Mouse (Mus musculus): Measurements from ENCODE around the gene Ptpre. TPM values are rescaled to one million over a fixed set of nuclear protein-coding genes. Genes with fewer than 3 reads are reported as not detected.
"Not testable (repeated sequence)": the region's sequence is repeated elsewhere in the genome, so short reads cannot be mapped to it uniquely, and the experiment has no call there.

Gene Ptpre
- polyA plus RNA-seq, 1 experiment from 2014 or later, result 6.3 TPM

DNA sequence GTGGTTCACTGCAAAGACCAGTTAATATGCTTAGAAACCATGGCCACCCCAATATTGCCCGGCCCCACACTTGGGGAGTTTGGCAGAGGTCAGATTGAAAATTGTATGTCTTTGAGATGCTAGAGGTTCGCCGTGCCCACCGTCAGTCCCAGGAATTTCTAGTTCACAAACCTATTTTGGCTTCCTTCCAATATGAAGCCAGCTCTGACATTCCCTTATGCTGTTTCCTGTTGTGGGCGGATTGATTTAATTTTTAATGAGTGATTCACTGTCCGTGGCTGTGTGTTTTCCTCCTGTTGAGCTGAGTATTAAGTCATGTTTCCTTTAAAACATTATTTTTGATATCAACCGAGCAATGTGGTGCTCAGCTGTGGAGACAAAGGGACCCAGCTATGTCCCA lies 72.4 kb downstream of the Ptpre start:
- Histone ChIP-seq H3K9ac (no peak overlapping the region), H3K27me3 (no peaks in the 10 kb centered on the region), H3K36me3 (no peaks in the 10 kb centered on the region), H3K27ac (replicated peaks) (no peak overlapping the region), H3K4me3 (replicated peaks) (no peak overlapping the region), H3K4me1 (peaks cover 23% of the 10 kb centered on the region), H3K9me3 (replicated peaks) (no peaks in the 10 kb centered on the region), H3K4me2 (replicated peaks) (no peak overlapping the region)
- 22% methylated on average over 7 of the region's 7 CpGs for WGBS
- no peak for ATAC-seq (ENCODE audit: insufficient number of reproducible peaks, low FRiP score, low TSS enrichment, low read depth)

DNA sequence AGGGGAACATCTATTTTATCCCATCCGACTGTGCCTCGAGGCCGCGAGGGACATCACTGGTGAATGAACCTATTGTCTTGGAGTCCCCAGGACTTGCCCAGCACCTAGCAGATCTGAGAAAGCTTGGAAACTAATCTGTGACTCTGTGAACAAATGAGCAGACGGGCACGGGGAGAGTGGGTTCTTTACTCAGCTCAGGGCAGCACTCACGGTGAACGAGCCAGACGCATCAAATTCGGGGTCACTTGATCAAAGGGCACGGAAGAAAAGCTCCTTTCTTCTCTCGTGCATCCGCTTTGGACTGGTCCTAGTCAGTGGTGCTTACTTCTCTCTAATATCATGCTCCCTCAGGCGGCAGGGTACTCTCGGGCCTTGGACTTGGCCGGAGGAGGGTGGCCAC lies 75.0 kb downstream of the Ptpre start:
- H3K27ac ChIP-seq (replicated peaks), result peak overlapping the region; percentile 23; the same call in 1 of the 2 replicates
- 47% methylated on average over 16 of the region's 16 CpGs for WGBS
- no peaks in the 10 kb centered on the region for H3K27me3 ChIP-seq
- H3K9me3 ChIP-seq (replicated peaks), result no peaks in the 10 kb centered on the region
- H3K4me1 ChIP-seq, result peaks cover 17% of the 10 kb centered on the region
- H3K4me3 ChIP-seq (replicated peaks), result no peak overlapping the region
- no peak for ATAC-seq (ENCODE audit: insufficient number of reproducible peaks, low FRiP score, low TSS enrichment, low read depth)
- no peaks in the 10 kb centered on the region for H3K36me3 ChIP-seq
- no peak overlapping the region for H3K9ac ChIP-seq
- H3K4me2 ChIP-seq (replicated peaks), result no peak overlapping the region

DNA sequence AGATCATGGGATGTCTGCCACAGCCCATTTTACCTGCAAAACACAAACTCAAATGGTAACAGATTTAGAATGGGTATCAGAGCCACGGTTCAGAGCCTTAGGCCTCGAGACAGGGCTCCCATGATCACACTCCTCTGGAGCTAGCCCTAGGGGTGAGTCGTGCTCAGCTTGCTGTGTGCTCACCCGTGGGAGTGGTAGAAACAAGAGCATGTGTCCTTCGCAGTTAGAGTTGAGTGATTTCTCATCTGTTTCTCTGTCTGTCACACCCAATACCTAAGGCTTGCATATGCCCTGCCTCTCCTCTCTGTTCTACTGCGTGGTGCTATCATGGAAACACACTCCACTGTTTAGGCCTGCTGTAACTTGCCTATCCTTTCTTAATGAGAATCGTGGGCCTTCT lies 75.5 kb downstream of the Ptpre start:
- Histone ChIP-seq H3K4me3 (replicated peaks) (no peak overlapping the region), H3K9me3 (replicated peaks) (no peaks in the 10 kb centered on the region), H3K36me3 (no peaks in the 10 kb centered on the region), H3K27me3 (no peaks in the 10 kb centered on the region), H3K9ac (no peak overlapping the region), H3K27ac (replicated peaks) (peak overlapping the region; percentile 23; the same call in 1 of the 2 replicates), H3K4me1 (peaks cover 17% of the 10 kb centered on the region), H3K4me2 (replicated peaks) (no peak overlapping the region)
- peak; percentile 39; the same call in 1 of the 2 replicates for ATAC-seq (ENCODE audit: insufficient number of reproducible peaks, low FRiP score, low TSS enrichment, low read depth)
- 49% methylated on average over 7 of the region's 7 CpGs for WGBS

DNA sequence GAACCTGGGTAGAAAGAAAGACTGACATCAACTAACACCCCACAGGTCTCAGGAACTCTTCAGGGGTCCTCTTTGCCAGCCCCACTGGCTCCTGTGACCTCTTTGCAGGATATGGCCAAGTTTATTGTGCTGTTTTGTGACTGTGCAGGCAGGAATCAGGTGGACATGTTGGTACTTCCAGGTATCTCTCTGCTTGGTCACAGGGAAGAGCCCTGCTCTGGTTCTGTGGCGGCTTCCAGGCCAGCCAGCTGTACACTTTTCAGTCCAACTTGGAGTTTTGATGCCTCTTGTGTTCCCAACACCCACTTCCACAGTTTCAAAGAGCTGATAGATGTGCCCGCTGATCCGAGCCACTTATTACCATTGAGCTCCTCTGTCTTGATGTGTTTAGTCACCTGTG lies 76.1 kb downstream of the Ptpre start:
- H3K4me1 ChIP-seq, result peaks cover 17% of the 10 kb centered on the region
- H3K9ac ChIP-seq, result no peak overlapping the region
- H3K4me2 ChIP-seq (replicated peaks), result no peak overlapping the region
- H3K4me3 ChIP-seq (replicated peaks), result no peak overlapping the region
- H3K27me3 ChIP-seq, result no peaks in the 10 kb centered on the region
- 0 out of 2 replicates have a peak overlapping the region, but pooled peaks have one; percentile 51 for H3K27ac ChIP-seq (replicated peaks)
- 84% methylated on average over 3 of the region's 3 CpGs for WGBS
- no peaks in the 10 kb centered on the region for H3K9me3 ChIP-seq (replicated peaks)
- no peak for ATAC-seq (ENCODE audit: insufficient number of reproducible peaks, low FRiP score, low TSS enrichment, low read depth)
- no peaks in the 10 kb centered on the region for H3K36me3 ChIP-seq

DNA sequence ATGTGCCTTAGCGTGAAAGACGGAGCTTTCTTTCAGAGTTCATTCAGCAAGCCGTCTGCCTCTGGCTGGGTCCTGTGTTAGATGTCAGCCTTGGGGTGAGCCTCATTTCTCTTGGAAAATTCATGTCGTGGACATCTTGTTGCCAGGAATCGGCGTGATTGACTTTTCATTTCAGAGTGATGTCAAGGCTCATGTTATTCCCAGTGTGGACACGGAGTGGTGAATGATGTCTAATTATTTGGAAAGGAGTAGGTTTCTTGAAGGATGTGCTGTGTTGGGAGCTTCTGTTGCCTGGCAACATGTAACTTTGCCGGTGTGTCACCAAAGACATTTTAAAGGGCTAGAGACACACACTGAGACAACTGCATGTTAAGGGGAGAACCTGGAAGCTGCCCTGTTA lies 77.6 kb downstream of the Ptpre start:
- H3K9me3 ChIP-seq (replicated peaks), result no peaks in the 10 kb centered on the region
- WGBS, result 79% methylated on average over 8 of the region's 8 CpGs
- no peaks in the 10 kb centered on the region for H3K27me3 ChIP-seq
- H3K27ac ChIP-seq (replicated peaks), result no peak overlapping the region
- no peak overlapping the region for H3K9ac ChIP-seq
- ATAC-seq (ENCODE audit: insufficient number of reproducible peaks, low FRiP score, low TSS enrichment, low read depth), result no peak
- H3K4me2 ChIP-seq (replicated peaks), result no peak overlapping the region
- peaks cover 11% of the 10 kb centered on the region for H3K4me1 ChIP-seq
- no peak overlapping the region for H3K4me3 ChIP-seq (replicated peaks)
- H3K36me3 ChIP-seq, result no peaks in the 10 kb centered on the region

DNA sequence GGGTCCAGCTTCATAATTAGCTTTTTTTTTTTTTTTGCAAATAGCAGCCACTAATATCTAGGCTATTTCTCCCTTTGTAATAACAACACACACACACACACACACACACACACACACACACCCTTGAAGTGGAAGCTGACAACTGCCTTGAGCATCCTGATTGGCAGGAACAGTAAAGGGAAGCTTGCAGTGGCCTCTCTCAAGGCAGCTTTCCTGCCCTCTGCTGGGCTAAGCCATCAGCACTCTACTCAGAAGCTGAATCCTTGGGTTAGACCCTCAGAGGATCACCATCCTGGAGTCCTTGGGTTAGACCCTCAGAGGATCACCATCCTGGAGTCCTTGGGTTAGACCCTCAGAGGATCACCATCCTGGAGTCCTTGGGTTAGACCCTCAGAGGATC lies 79.2 kb downstream of the Ptpre start:
- not testable (repeated sequence) for H3K27ac ChIP-seq (replicated peaks); H3K4me1 ChIP-seq; H3K9me3 ChIP-seq (replicated peaks); ATAC-seq (ENCODE audit: insufficient number of reproducible peaks, low FRiP score, low TSS enrichment, low read depth); H3K4me3 ChIP-seq (replicated peaks); H3K4me2 ChIP-seq (replicated peaks); H3K36me3 ChIP-seq; H3K9ac ChIP-seq; H3K27me3 ChIP-seq

- no peak overlapping the region for H3K27ac ChIP-seq (replicated peaks)
- H3K4me2 ChIP-seq (replicated peaks), result no peak overlapping the region
- no peak overlapping the region for H3K9ac ChIP-seq
- no peak for ATAC-seq (ENCODE audit: insufficient number of reproducible peaks, low FRiP score, low TSS enrichment, low read depth)
- H3K36me3 ChIP-seq, result no peaks in the 10 kb centered on the region
- H3K4me1 ChIP-seq, result no peaks in the 10 kb centered on the region
- H3K4me3 ChIP-seq (replicated peaks), result no peak overlapping the region
- H3K27me3 ChIP-seq, result no peaks in the 10 kb centered on the region
- 63% methylated on average over 11 of the region's 11 CpGs for WGBS
- H3K9me3 ChIP-seq (replicated peaks), result no peaks in the 10 kb centered on the region
These were observed 80.5 kb downstream of the Ptpre start for GRCm38 (mm10) chr7:135617776-135618175.

DNA sequence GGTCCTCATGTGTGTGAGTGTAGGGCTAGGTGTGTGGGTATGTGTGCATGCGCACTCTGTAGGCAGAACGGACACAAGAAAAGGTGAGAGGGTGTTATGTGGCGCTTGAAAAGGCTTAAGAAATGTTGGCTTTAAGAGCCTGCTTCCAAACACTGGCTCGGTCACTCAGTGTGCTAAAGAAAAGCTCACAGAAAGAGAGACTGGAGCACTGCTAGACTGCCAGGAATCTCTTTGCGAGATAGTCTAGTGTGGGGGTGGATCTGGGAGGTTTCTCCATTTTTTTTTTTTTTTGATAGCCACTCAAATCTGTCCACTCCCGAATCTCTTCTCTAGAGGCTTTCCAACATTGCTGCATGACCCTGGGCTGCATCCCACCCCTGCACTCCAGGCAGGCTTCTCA lies 84.4 kb downstream of the Ptpre start:
- ATAC-seq (ENCODE audit: insufficient number of reproducible peaks, low FRiP score, low TSS enrichment, low read depth), result no peak
- WGBS, result 74% methylated on average over 6 of the region's 6 CpGs
- H3K4me2 ChIP-seq (replicated peaks), result no peak overlapping the region

GRCm38 (mm10) chr7:135622241-135622640 lies 85.0 kb downstream of the Ptpre start:
- H3K4me2 ChIP-seq (replicated peaks), result no peak overlapping the region
- H3K27me3 ChIP-seq, result no peaks in the 10 kb centered on the region
- no peak overlapping the region for H3K4me3 ChIP-seq (replicated peaks)
- ATAC-seq (ENCODE audit: insufficient number of reproducible peaks, low FRiP score, low TSS enrichment, low read depth), result no peak
- no peaks in the 10 kb centered on the region for H3K9me3 ChIP-seq (replicated peaks)
- no peak overlapping the region for H3K27ac ChIP-seq (replicated peaks)
- no peak overlapping the region for H3K9ac ChIP-seq
- H3K4me1 ChIP-seq, result no peaks in the 10 kb centered on the region
- H3K36me3 ChIP-seq, result no peaks in the 10 kb centered on the region

More for the DNA sequence above, 84.4 kb downstream of the Ptpre start:
- no peak overlapping the region for H3K4me3 ChIP-seq (replicated peaks)
- no peaks in the 10 kb centered on the region for H3K4me1 ChIP-seq
- no peak overlapping the region for H3K27ac ChIP-seq (replicated peaks)
- no peaks in the 10 kb centered on the region for H3K36me3 ChIP-seq
- no peaks in the 10 kb centered on the region for H3K27me3 ChIP-seq
- H3K9ac ChIP-seq, result no peak overlapping the region
- H3K9me3 ChIP-seq (replicated peaks), result no peaks in the 10 kb centered on the region

- no peaks in the 10 kb centered on the region for H3K36me3 ChIP-seq
- no peaks in the 10 kb centered on the region for H3K4me1 ChIP-seq
- ATAC-seq (ENCODE audit: insufficient number of reproducible peaks, low FRiP score, low TSS enrichment, low read depth), result no peak
- H3K27me3 ChIP-seq, result no peaks in the 10 kb centered on the region
- H3K27ac ChIP-seq (replicated peaks), result no peak overlapping the region
- H3K9ac ChIP-seq, result no peak overlapping the region
- H3K9me3 ChIP-seq (replicated peaks), result no peaks in the 10 kb centered on the region
- no peak overlapping the region for H3K4me3 ChIP-seq (replicated peaks)
- WGBS, result 74% methylated on average over 3 of the region's 3 CpGs
- H3K4me2 ChIP-seq (replicated peaks), result no peak overlapping the region
These were observed 87.6 kb downstream of the Ptpre start for GRCm38 (mm10) chr7:135624854-135625253.

- Histone ChIP-seq H3K27ac (replicated peaks) (no peak overlapping the region), H3K4me2 (replicated peaks) (no peak overlapping the region), H3K36me3 (no peaks in the 10 kb centered on the region), H3K9me3 (replicated peaks) (no peaks in the 10 kb centered on the region), H3K27me3 (no peaks in the 10 kb centered on the region), H3K4me3 (replicated peaks) (no peak overlapping the region), H3K9ac (no peak overlapping the region), H3K4me1 (no peaks in the 10 kb centered on the region)
- ATAC-seq (ENCODE audit: insufficient number of reproducible peaks, low FRiP score, low TSS enrichment, low read depth), result no peak
- 80% methylated on average over 7 of the region's 7 CpGs for WGBS
These were observed 91.1 kb downstream of the Ptpre start for GRCm38 (mm10) chr7:135628363-135628762.

- Histone ChIP-seq H3K4me3 (replicated peaks) (no peak overlapping the region), H3K27me3 (no peaks in the 10 kb centered on the region), H3K9ac (no peak overlapping the region), H3K9me3 (replicated peaks) (no peaks in the 10 kb centered on the region), H3K27ac (replicated peaks) (no peak overlapping the region), H3K4me2 (replicated peaks) (no peak overlapping the region), H3K36me3 (no peaks in the 10 kb centered on the region), H3K4me1 (no peaks in the 10 kb centered on the region)
- no peak for ATAC-seq (ENCODE audit: insufficient number of reproducible peaks, low FRiP score, low TSS enrichment, low read depth)
- 53% methylated on average over 9 of the region's 9 CpGs for WGBS
These were observed 91.7 kb downstream of the Ptpre start for GRCm38 (mm10) chr7:135629019-135629418.

Data from embryonic facial prominence, embryonic 15.5 days (tissue).